Mouse (Mus musculus) lung, embryonic 14.5 days (tissue): Measurements from ENCODE around the gene Mroh2a. TPM values are rescaled to one million over a fixed set of nuclear protein-coding genes. Genes with fewer than 3 reads are reported as not detected.

Experiments used
- ATAC-seq: fragments of 200-750 bp; cut with Nextera tagmentation; 2 replicates; pipeline ENCODE4 v1.8.0; 2017; ENCODE audit warnings: mild to moderate bottlenecking, moderate TSS enrichment, moderate library complexity; ENCODE audit not compliant: insufficient read depth
- DNase-seq: peaks from one replicate; pipeline ENCODE4 v3.0.0-alpha.2; 2015
- H3K27ac ChIP-seq: fragments of 300-500 bp; sonication (generic); 2 replicates; pipeline ENCODE4 v1.5.1; 2014; ENCODE audit warnings: low read depth, mild to moderate bottlenecking, moderate library complexity
- H3K27me3 ChIP-seq: fragments of 300-500 bp; sonication (generic); 2 replicates; pipeline ENCODE4 v1.6.1; 2014; ENCODE audit warnings: low read length, control low read depth; ENCODE audit not compliant: insufficient read depth
- H3K36me3 ChIP-seq: fragments of 300-500 bp; sonication (generic); 2 replicates; pipeline ENCODE4 v1.6.1; 2014; ENCODE audit warnings: control low read depth; ENCODE audit not compliant: insufficient read depth
- H3K4me1 ChIP-seq: fragments of 300-500 bp; sonication (generic); 2 replicates; pipeline ENCODE4 v1.6.1; 2014; ENCODE audit warnings: antibody characterized with exemption, control low read depth; ENCODE audit not compliant: insufficient read depth
- H3K4me2 ChIP-seq: fragments of 300-500 bp; sonication (generic); 2 replicates; pipeline ENCODE4 v1.6.1; 2014; ENCODE audit warnings: mild to moderate bottlenecking
- H3K4me3 ChIP-seq: fragments of 300-500 bp; sonication (generic); 2 replicates; pipeline ENCODE4 v1.5.1; 2014; ENCODE audit warnings: low read depth, low read length
- H3K9ac ChIP-seq: fragments of 300-500 bp; sonication (generic); 2 replicates; pipeline ENCODE4 v1.6.1; 2014
- H3K9me3 ChIP-seq: fragments of 300-500 bp; sonication (generic); 2 replicates; pipeline ENCODE4 v1.6.1; 2016; ENCODE audit warnings: low read depth, low read length, control low read depth
- CTCF ChIP-seq: IDR thresholded peaks from 2 replicates; pipeline ENCODE4 v1.5.1; 2016; ENCODE audit warnings: antibody characterized with exemption, low read depth
- WGBS: fragments of 180-500 bp; shearing (Covaris S2); extraction: QIAGEN DNeasy Blood & Tissue Kit; methylation state at CpG from one replicate; pipeline ENCODE4 v1.1.7; 2014; 5-methylcytosine and 5-hydroxymethylcytosine counted together
- polyA plus RNA-seq: library from polyadenylated mRNA; unstranded; fragments of >200 nt; fragmentation: Nextera tagmentation; extraction: Ambion mirVana; gene quantifications from 2 replicates; pipeline ENCODE4 v1.2.1, GENCODE M21; 2014

The Mroh2a gene
- polyA plus RNA-seq, 1 experiment from 2014 or later: 2.1 TPM

GRCm38 (mm10) chr1:88260114-88260513 is 33.3 kb downstream of the Mroh2a start:
- Histone ChIP-seq H3K27ac (no peak overlapping the region), H3K27me3 (no peaks in the 10 kb centered on the region), H3K4me2 (no peak overlapping the region), H3K36me3 (peaks cover 56% of the 10 kb centered on the region), H3K9ac (no peak overlapping the region), H3K4me1 (no peaks in the 10 kb centered on the region), H3K9me3 (peaks cover 20% of the 10 kb centered on the region), H3K4me3 (no peak overlapping the region)
- no peak for DNase-seq
- no peak for TF ChIP-seq CTCF
- ATAC-seq: peak; percentile 18
- WGBS: 72% methylated on average over 6 of the region's 6 CpGs

GRCm38 (mm10) chr1:88260604-88261377 is 34.0 kb downstream of the Mroh2a start:
- peaks cover 63% of the 10 kb centered on the region for H3K36me3 ChIP-seq
- DNase-seq: no peak
- H3K27me3 ChIP-seq: no peaks in the 10 kb centered on the region
- ATAC-seq: no peak
- no peak overlapping the region for H3K4me3 ChIP-seq
- TF ChIP-seq CTCF: no peak
- no peaks in the 10 kb centered on the region for H3K4me1 ChIP-seq
- WGBS: 79% methylated on average over 10 of the region's 10 CpGs
- no peak overlapping the region for H3K27ac ChIP-seq
- H3K9ac ChIP-seq: no peak overlapping the region
- peaks cover 13% of the 10 kb centered on the region for H3K9me3 ChIP-seq
- no peak overlapping the region for H3K4me2 ChIP-seq

GRCm38 (mm10) chr1:88261706-88262105 is 34.9 kb downstream of the Mroh2a start:
- Histone ChIP-seq H3K36me3 (peaks cover 72% of the 10 kb centered on the region), H3K27ac (no peak overlapping the region), H3K27me3 (no peaks in the 10 kb centered on the region), H3K4me3 (no peak overlapping the region), H3K4me1 (no peaks in the 10 kb centered on the region), H3K9ac (no peak overlapping the region), H3K4me2 (no peak overlapping the region), H3K9me3 (peaks cover 6% of the 10 kb centered on the region; the same call in 1 of the 2 replicates)
- 83% methylated on average over 7 of the region's 7 CpGs for WGBS
- no peak for TF ChIP-seq CTCF
- DNase-seq (no peak), ATAC-seq (peak; percentile 1; the same call in 1 of the 2 replicates)

- ATAC-seq: peak; percentile 1; the same call in 1 of the 2 replicates
Measured at GRCm38 (mm10) chr1:88262255-88262654, 35.5 kb downstream of the Mroh2a start.

GRCm38 (mm10) chr1:88262961-88263360 is 36.2 kb downstream of the Mroh2a start:
- H3K4me1 ChIP-seq: no peaks in the 10 kb centered on the region
- no peak overlapping the region for H3K27ac ChIP-seq
- no peaks in the 10 kb centered on the region for H3K9me3 ChIP-seq
- no peaks in the 10 kb centered on the region for H3K27me3 ChIP-seq
- no peak for TF ChIP-seq CTCF
- DNase-seq: no peak
- H3K4me2 ChIP-seq: no peak overlapping the region
- H3K36me3 ChIP-seq: peaks cover 84% of the 10 kb centered on the region
- ATAC-seq: no peak
- H3K9ac ChIP-seq: no peak overlapping the region
- H3K4me3 ChIP-seq: no peak overlapping the region
- 71% methylated on average over 6 of the region's 6 CpGs for WGBS

More at GRCm38 (mm10) chr1:88262255-88262654, 35.5 kb downstream of the Mroh2a start:
- no peak overlapping the region for H3K9ac ChIP-seq
- H3K27me3 ChIP-seq: no peaks in the 10 kb centered on the region
- no peaks in the 10 kb centered on the region for H3K4me1 ChIP-seq
- 67% methylated on average over 4 of the region's 4 CpGs for WGBS
- no peak overlapping the region for H3K27ac ChIP-seq
- DNase-seq: peak; percentile 81
- no peak overlapping the region for H3K4me3 ChIP-seq
- TF ChIP-seq CTCF: no peak
- H3K4me2 ChIP-seq: no peak overlapping the region
- H3K9me3 ChIP-seq: peaks cover 4% of the 10 kb centered on the region; the same call in 1 of the 2 replicates
- H3K36me3 ChIP-seq: peaks cover 77% of the 10 kb centered on the region

- peaks cover 93% of the 10 kb centered on the region for H3K36me3 ChIP-seq
- H3K9me3 ChIP-seq: no peaks in the 10 kb centered on the region
- no peak overlapping the region for H3K4me3 ChIP-seq
- 90% methylated on average over 5 of the region's 5 CpGs for WGBS
- no peak overlapping the region for H3K27ac ChIP-seq
- H3K4me2 ChIP-seq: no peak overlapping the region
- no peaks in the 10 kb centered on the region for H3K27me3 ChIP-seq
- no peak for DNase-seq
- H3K4me1 ChIP-seq: no peaks in the 10 kb centered on the region
- no peak overlapping the region for H3K9ac ChIP-seq
- ATAC-seq: no peak
- no peak for TF ChIP-seq CTCF
Measured at GRCm38 (mm10) chr1:88263778-88264177, 37.0 kb downstream of the Mroh2a start.

- TF ChIP-seq CTCF: no peak
- H3K9me3 ChIP-seq: no peaks in the 10 kb centered on the region
- H3K4me2 ChIP-seq: no peak overlapping the region
- peaks cover 98% of the 10 kb centered on the region for H3K36me3 ChIP-seq
- no peak overlapping the region for H3K4me3 ChIP-seq
- no peak overlapping the region for H3K9ac ChIP-seq
- H3K4me1 ChIP-seq: no peaks in the 10 kb centered on the region
- no peak for ATAC-seq
- 80% methylated on average over 7 of the region's 7 CpGs for WGBS
- no peaks in the 10 kb centered on the region for H3K27me3 ChIP-seq
- H3K27ac ChIP-seq: no peak overlapping the region
- no peak for DNase-seq
Measured at GRCm38 (mm10) chr1:88264237-88264868, 37.6 kb downstream of the Mroh2a start.
